Mouse (Mus musculus) T-cell, adult 2 months (primary cell): Measurements from ENCODE around the gene Hist1h4f.
"Not testable (repeated sequence)": the region's sequence is repeated elsewhere in the genome, so short reads cannot be mapped to it uniquely, and the experiment has no call there.

Experiments used
- DNase-seq: peaks from one replicate; pipeline ENCODE4 v3.0.0; 2022; ENCODE audit warnings: low spot score

The Hist1h4f gene

GRCm38 (mm10) chr13:23551146-23551834, at the start of gene Hist1h4f:
Gene Hist1h4f, minus strand, starts transcription at chr13:23551648.
- peak; percentile 83 for DNase-seq

- DNase-seq: peak; percentile 79
Measured at GRCm38 (mm10) chr13:23597957-23598356, 46.5 kb upstream of the Hist1h4f start.

DNA sequence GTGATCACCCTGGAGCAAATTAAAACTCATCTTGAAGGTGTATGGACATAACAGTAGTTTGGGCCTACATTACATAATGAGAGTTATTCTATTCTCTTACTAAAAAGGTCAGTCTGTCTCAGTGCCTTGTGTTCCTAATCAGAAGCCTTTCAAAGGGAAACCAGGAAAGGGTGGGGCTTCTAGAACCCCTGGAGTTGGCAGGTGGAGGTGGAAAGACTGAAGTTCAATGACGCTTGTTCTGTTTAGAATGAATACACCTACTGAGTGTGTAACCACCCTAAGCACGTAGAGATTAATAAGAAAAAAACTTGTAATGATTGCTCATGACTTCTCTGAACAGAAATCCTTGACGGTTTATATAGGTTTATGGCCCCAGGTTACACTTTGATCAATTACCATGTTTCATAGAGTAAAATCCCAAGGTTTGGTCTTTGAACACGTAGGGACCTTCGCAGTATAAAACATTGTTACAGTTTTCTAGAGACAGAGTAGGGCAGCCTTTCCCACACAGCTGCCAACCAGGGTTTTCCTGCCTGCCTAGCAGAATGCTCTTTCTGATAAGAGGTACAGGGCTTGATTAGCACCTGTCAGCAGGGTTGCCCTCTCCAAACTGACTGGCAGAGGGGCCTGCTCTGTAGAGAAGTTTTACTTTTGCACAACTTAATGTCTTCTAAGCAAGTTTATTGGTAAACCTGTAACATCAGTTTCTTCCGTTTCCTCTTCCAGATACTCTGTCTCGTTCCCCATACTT, 44.3 kb upstream of the Hist1h4f start:
- DNase-seq: no peak

- DNase-seq: no peak
Measured at GRCm38 (mm10) chr13:23595185-23595584, 43.7 kb upstream of the Hist1h4f start.

- DNase-seq: peak; percentile 13
Measured at GRCm38 (mm10) chr13:23593051-23593770, 41.8 kb upstream of the Hist1h4f start.

DNA sequence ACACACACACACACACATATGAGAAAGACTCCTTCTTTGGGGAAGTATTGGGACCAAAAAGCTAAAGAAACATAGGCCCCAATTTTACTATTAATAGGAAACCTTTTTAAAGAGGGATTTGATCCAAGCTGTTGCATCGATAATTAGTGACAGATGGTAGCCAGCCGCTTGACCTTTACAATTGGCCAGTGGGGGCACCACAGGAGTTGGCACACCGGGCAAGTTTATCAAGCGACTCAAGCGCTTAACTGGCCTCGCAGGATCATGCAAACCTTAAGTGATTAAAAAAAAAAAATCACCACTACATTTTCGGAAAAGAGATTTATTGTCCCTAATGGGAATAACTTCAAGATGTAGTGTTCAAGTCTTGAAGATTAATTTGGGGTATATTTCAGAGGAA, 41.2 kb upstream of the Hist1h4f start:
- no peak for DNase-seq

- not testable (repeated sequence) for DNase-seq
Measured at GRCm38 (mm10) chr13:23591886-23592285, 40.4 kb upstream of the Hist1h4f start.

- no peak for DNase-seq
Measured at GRCm38 (mm10) chr13:23591206-23591605, 39.8 kb upstream of the Hist1h4f start.

DNA sequence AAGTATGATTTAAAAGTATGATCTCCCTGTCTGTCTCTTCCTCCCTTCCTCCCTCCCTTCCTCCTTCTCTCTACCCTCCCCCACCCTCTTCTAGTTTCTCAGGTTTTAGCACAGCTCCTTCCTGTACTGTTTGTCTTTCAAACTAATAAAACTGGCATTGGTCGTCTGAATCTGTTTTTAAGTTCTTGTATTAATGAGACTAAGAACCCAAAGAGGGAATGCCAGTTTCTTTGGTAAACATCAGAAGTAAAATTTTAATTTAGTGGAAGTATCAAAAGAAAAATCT, 35.4 kb upstream of the Hist1h4f start:
- no peak for DNase-seq

- DNase-seq: peak; percentile 8
Measured at GRCm38 (mm10) chr13:23586099-23586939, 34.9 kb upstream of the Hist1h4f start.

- peak; percentile 75 for DNase-seq
Measured at GRCm38 (mm10) chr13:23585442-23586098, 34.1 kb upstream of the Hist1h4f start.

GRCm38 (mm10) chr13:23585029-23585441, 33.6 kb upstream of the Hist1h4f start:
- peak; percentile 76 for DNase-seq

DNA sequence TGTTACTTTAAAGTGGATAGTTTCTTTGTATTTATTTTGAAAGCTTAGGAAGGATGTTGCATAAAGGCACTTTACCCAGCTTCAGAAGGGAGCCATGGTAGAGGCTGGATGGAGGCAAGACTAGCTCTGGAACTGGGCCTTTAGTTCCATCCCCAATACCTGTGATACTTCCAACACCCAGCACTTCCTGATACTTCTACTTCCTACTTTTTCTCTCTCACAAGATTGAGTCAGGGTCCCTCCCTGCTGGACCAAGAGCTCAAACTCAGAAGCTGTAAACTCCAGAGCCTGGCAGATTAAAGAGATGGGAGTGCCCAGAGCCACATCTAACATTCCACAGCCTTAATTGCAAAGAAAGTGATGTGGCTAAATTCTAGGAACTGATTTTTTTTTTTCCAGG, 32.9 kb upstream of the Hist1h4f start:
- peak; percentile 6 for DNase-seq

GRCm38 (mm10) chr13:23583387-23584068, 32.1 kb upstream of the Hist1h4f start:
- DNase-seq: no peak

GRCm38 (mm10) chr13:23582219-23583056, 31.0 kb upstream of the Hist1h4f start:
- DNase-seq: no peak

GRCm38 (mm10) chr13:23581408-23582218, 30.2 kb upstream of the Hist1h4f start, which contains the start of gene Hist1h4d:
Gene Hist1h4d, plus strand, starts transcription at chr13:23581598.
- peak; percentile 92 for DNase-seq

DNA sequence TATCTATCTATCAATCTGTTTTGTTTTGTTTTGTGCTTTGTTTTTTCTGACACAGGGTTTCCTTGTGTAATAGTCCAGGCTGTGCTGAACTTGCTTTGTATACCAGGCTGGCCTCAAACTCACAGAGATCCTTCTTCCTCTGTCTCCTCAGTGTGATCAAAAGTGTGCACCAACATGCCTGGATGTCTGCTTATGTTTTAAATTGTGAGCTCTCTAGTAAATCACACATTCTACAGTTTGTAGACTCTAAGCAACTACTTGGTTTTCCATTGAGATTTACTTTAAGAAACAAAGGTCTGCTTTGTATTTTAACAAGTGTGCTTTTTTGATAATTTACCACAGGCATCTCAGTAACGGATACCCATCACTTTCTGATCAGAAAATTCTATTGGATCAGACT, 26.4 kb upstream of the Hist1h4f start:
- DNase-seq: no peak

GRCm38 (mm10) chr13:23576906-23577639, 25.6 kb upstream of the Hist1h4f start:
- no peak for DNase-seq
